Mouse (Mus musculus) spleen, adult 2 months (tissue): ENCODE data around the gene Cog1.

Experiments used
- CTCF ChIP-seq: fragments of 200-500 bp; IDR thresholded peaks from 2 replicates; pipeline ENCODE4 v1.5.1; 2011; ENCODE audit warnings: mild to moderate bottlenecking, inconsistent platforms; ENCODE audit not compliant: insufficient read depth, insufficient read length, insufficient replicate concordance; ENCODE audit errors: extremely low read depth
- POLR2A ChIP-seq: fragments of 200-500 bp; IDR thresholded peaks from 2 replicates; pipeline ENCODE4 v1.6.1; 2011; ENCODE audit warnings: low read depth, low read length, inconsistent platforms

GRCm38 (mm10) chr11:113677378-113677777 lies 28.4 kb downstream of the Cog1 start:
- no peak for TF ChIP-seq CTCF
- no peak for TF ChIP-seq POLR2A
